Comparison of ENCODE assay signal across 30 mouse cellular contexts in genomic region chr1:105463819-105464614, GRCm38 (mm10).
DNase-seq lines count a peak whose midpoint lies in the region; ATAC-seq and TF ChIP-seq lines count a peak whose summit lies in the region.
"Had no signal": no experiment of that assay in that cellular context is flagged by ENCODE, and none has a peak within 500 bp of the region (broad histone marks: within the 10 kb centered on the region; RNA-seq: fewer than 3 reads in every experiment).

No protein-coding gene starts in this region.

- H3K4me1 ChIP-seq in forebrain, postnatal 0 days (ENCODE audit: insufficient read depth), result no peaks in the 10 kb centered on the region
- no peaks in the 10 kb centered on the region for H3K4me1 ChIP-seq in forebrain, embryonic 10.5 days
- H3K4me1 ChIP-seq in cerebellum, adult 2 months (ENCODE audit: control insufficient read depth, insufficient read depth, low read length), result peaks cover 8% of the 10 kb centered on the region; the same call in 1 of the 2 replicates
- no peaks in the 10 kb centered on the region for H3K4me1 ChIP-seq in forebrain, embryonic 14.5 days (ENCODE audit: control insufficient read depth, insufficient read depth, low read length)
- H3K4me1 ChIP-seq: embryonic facial prominence, embryonic 12.5 days; heart, embryonic 10.5 days; heart, embryonic 15.5 days; kidney, embryonic 15.5 days; limb, embryonic 10.5 days; limb, embryonic 15.5 days had no signal

- no peak overlapping the region for H3K27ac ChIP-seq in forebrain, postnatal 0 days (ENCODE audit: low read depth, low read length)
- H3K27ac ChIP-seq in forebrain, embryonic 10.5 days, result no peak overlapping the region
- H3K27ac ChIP-seq in cerebellum, adult 2 months (ENCODE audit: insufficient read depth, low read length), result no peak overlapping the region
- H3K27ac ChIP-seq in forebrain, embryonic 14.5 days (ENCODE audit: low read depth, low read length), result no peak overlapping the region
- H3K27ac ChIP-seq: embryonic facial prominence, embryonic 12.5 days; heart, embryonic 10.5 days; heart, embryonic 15.5 days; hindbrain, embryonic 14.5 days; kidney, embryonic 15.5 days; limb, embryonic 10.5 days; limb, embryonic 15.5 days; liver, embryonic 14.5 days; macrophage had no signal

- peak; percentile 68 for ATAC-seq in forebrain, postnatal 0 days
- ATAC-seq in forebrain, embryonic 14.5 days, result no peak
- ATAC-seq in monocyte, adult 5-6 weeks (replicated peaks; ENCODE audit: insufficient number of reproducible peaks, low FRiP score, low TSS enrichment, poor library complexity, severe bottlenecking), result no peak
- ATAC-seq: forebrain, embryonic 16.5 days had no signal

- no peak overlapping the region for H3K4me3 ChIP-seq in forebrain, postnatal 0 days (ENCODE audit: low read depth, low read length)
- no peak overlapping the region for H3K4me3 ChIP-seq in forebrain, embryonic 10.5 days
- no peak overlapping the region for H3K4me3 ChIP-seq in cerebellum, adult 2 months (replicated peaks; ENCODE audit: insufficient read depth, low read depth, low read length)
- no peak overlapping the region for H3K4me3 ChIP-seq in forebrain, embryonic 14.5 days (ENCODE audit: low read depth, low read length)
- H3K4me3 ChIP-seq: embryonic facial prominence, embryonic 12.5 days; heart, embryonic 10.5 days; heart, embryonic 15.5 days; kidney, embryonic 15.5 days; limb, embryonic 10.5 days; limb, embryonic 15.5 days had no signal

- no peak for DNase-seq in forebrain, postnatal 0 days
- DNase-seq in forebrain, embryonic 10.5 days (ENCODE audit: extremely low spot score, low spot score), result no peak
- DNase-seq in brain, adult 2 months (ENCODE audit: low read depth, low spot score), result peak; percentile 98
- DNase-seq in cerebellum, adult 2 months, result peak; percentile 75 to 95
- peak; percentile 86 to 95 for DNase-seq in cerebellum, postnatal 14 days
- DNase-seq in layer of hippocampus, adult 18-20 months (ENCODE audit: low spot score in 2 of 2), result no peak
- no peak for DNase-seq in forebrain, embryonic 14.5 days (ENCODE audit: low spot score)
- DNase-seq: adrenal gland, adult 8-10 months; embryo, embryonic 11 days; gastrocnemius, postnatal 25 days; heart, adult 11 months; kidney, adult 18-20 months; kidney, postnatal 25 days; lung, adult 2 months; lung, postnatal 10 days; midbrain, embryonic 14.5 days; right cerebral cortex, postnatal 25 days; thymus, postnatal 14 days had no signal

- no peak for TF ChIP-seq CTCF in forebrain, postnatal 0 days (IDR thresholded peaks at IDR 0.05; ENCODE audit: low read depth)
- TF ChIP-seq CTCF in cerebellum, adult 2 months (IDR thresholded peaks at IDR 0.05; ENCODE audit: borderline replicate concordance, insufficient read depth, low read depth, low read length), result no peak

- H3K9ac ChIP-seq in forebrain, postnatal 0 days, result no peak overlapping the region
- H3K9ac ChIP-seq in forebrain, embryonic 14.5 days (ENCODE audit: low read length), result no peak overlapping the region
- H3K9ac ChIP-seq: embryonic facial prominence, embryonic 12.5 days; heart, embryonic 15.5 days; hindbrain, embryonic 14.5 days; kidney, embryonic 15.5 days; limb, embryonic 15.5 days; liver, embryonic 14.5 days had no signal

- H3K4me2 ChIP-seq in forebrain, postnatal 0 days (ENCODE audit: low read depth), result no peak overlapping the region
- no peak overlapping the region for H3K4me2 ChIP-seq in forebrain, embryonic 14.5 days (ENCODE audit: low read length)
- H3K4me2 ChIP-seq: embryonic facial prominence, embryonic 12.5 days; heart, embryonic 15.5 days; hindbrain, embryonic 14.5 days; kidney, embryonic 15.5 days; limb, embryonic 15.5 days had no signal

- 66% methylated on average over 2 of the region's 2 CpGs for WGBS in forebrain, postnatal 0 days
- 97% methylated on average over 2 of the region's 2 CpGs for WGBS in forebrain, embryonic 10.5 days
- 11% methylated on average over 2 of the region's 2 CpGs for WGBS in cerebellum, adult 2 months
- WGBS in forebrain, embryonic 14.5 days, result 81% methylated on average over 2 of the region's 2 CpGs

- no peaks in the 10 kb centered on the region for H3K27me3 ChIP-seq in forebrain, postnatal 0 days (ENCODE audit: insufficient read depth, low read length)
- no peaks in the 10 kb centered on the region for H3K27me3 ChIP-seq in forebrain, embryonic 10.5 days (ENCODE audit: poor library complexity, severe bottlenecking)
- H3K27me3 ChIP-seq in cerebellum, adult 2 months (ENCODE audit: control insufficient read depth, insufficient read depth, low read length), result no peaks in the 10 kb centered on the region
- no peaks in the 10 kb centered on the region for H3K27me3 ChIP-seq in forebrain, embryonic 14.5 days (replicated peaks; ENCODE audit: control insufficient read depth, insufficient read depth, low read length)
- H3K27me3 ChIP-seq: CH12.LX; embryonic facial prominence, embryonic 12.5 days; heart, embryonic 15.5 days; kidney, embryonic 15.5 days; limb, embryonic 15.5 days had no signal

- no peaks in the 10 kb centered on the region for H3K9me3 ChIP-seq in forebrain, postnatal 0 days (ENCODE audit: low read length)
- no peaks in the 10 kb centered on the region for H3K9me3 ChIP-seq in forebrain, embryonic 10.5 days
- no peaks in the 10 kb centered on the region for H3K9me3 ChIP-seq in forebrain, embryonic 14.5 days (replicated peaks; ENCODE audit: control insufficient read depth, low read length)
- H3K9me3 ChIP-seq: embryonic facial prominence, embryonic 12.5 days; heart, embryonic 10.5 days; heart, embryonic 15.5 days; kidney, embryonic 15.5 days; limb, embryonic 10.5 days; limb, embryonic 15.5 days had no signal

- no peak for TF ChIP-seq POLR2A in cerebellum, adult 2 months (IDR thresholded peaks at IDR 0.05; ENCODE audit: borderline replicate concordance, insufficient read depth, low read length)

- H3K36me3 ChIP-seq in forebrain, postnatal 0 days (ENCODE audit: insufficient read depth), result no peaks in the 10 kb centered on the region
- H3K36me3 ChIP-seq in forebrain, embryonic 10.5 days (replicated peaks), result no peaks in the 10 kb centered on the region
- H3K36me3 ChIP-seq in forebrain, embryonic 14.5 days (ENCODE audit: control insufficient read depth, insufficient read depth, low read length), result no peaks in the 10 kb centered on the region
- H3K36me3 ChIP-seq: embryonic facial prominence, embryonic 12.5 days; heart, embryonic 10.5 days; heart, embryonic 15.5 days; kidney, embryonic 15.5 days; limb, embryonic 10.5 days; limb, embryonic 15.5 days had no signal

Comparison
In these comparisons a context has a peak if more than half of its experiments do, and no peak if none do; other contexts are left out.
1. DNase-seq: peak in brain, adult 2 months (single experiment), cerebellum, adult 2 months (2 of 2) and cerebellum, postnatal 14 days (2 of 2); none in forebrain, postnatal 0 days (single experiment), forebrain, embryonic 10.5 days (single experiment), layer of hippocampus, adult 18-20 months (0 of 2) and forebrain, embryonic 14.5 days (single experiment).